Mouse (Mus musculus) bone marrow, adult 2 months (tissue): ENCODE data around the gene Plekha1. TPM values are rescaled to one million over a fixed set of nuclear protein-coding genes. Genes with fewer than 3 reads are reported as not detected.

Source experiments
- H3K27ac ChIP-seq: fragments of 200-500 bp; 2 replicates; pipeline ENCODE4 v1.5.1; 2012; ENCODE audit warnings: low read depth, mild to moderate bottlenecking, control low read depth, inconsistent platforms, low read length; ENCODE audit not compliant: control insufficient read depth, poor library complexity, insufficient read depth
- H3K4me1 ChIP-seq: fragments of 200-500 bp; 2 replicates; pipeline ENCODE4 v1.6.1; 2011; ENCODE audit warnings: low read length; ENCODE audit not compliant: control insufficient read depth, insufficient read depth
- H3K4me3 ChIP-seq: fragments of 200-500 bp; replicated peaks from 2 replicates; pipeline ENCODE3; 2011; ENCODE audit warnings: mild to moderate bottlenecking, low read depth, low read length, control low read depth; ENCODE audit not compliant: control insufficient read depth
- CTCF ChIP-seq: fragments of 200-500 bp; IDR thresholded peaks from 2 replicates; pipeline ENCODE4 v1.5.1; 2011; ENCODE audit warnings: low read length, control low read depth; ENCODE audit not compliant: control insufficient read depth, insufficient read depth
- POLR2A ChIP-seq: fragments of 200-500 bp; IDR thresholded peaks from 2 replicates; pipeline ENCODE4 v1.6.1; 2011; ENCODE audit warnings: low read depth, mild to moderate bottlenecking, control low read depth, low read length, borderline replicate concordance; ENCODE audit not compliant: control insufficient read depth
- WGBS: fragments of 180-500 bp; shearing (Covaris S2); methylation state at CpG from one replicate; pipeline ENCODE4 v1.1.7; 2018; 5-methylcytosine and 5-hydroxymethylcytosine counted together
- polyA plus RNA-seq: library from polyadenylated mRNA; stranded (reverse); fragments of >200 nt; gene quantifications from 2 replicates; pipeline ENCODE4 v1.2.4, GENCODE M21; 2011; ENCODE audit warnings: low replicate concordance; ENCODE audit not compliant: missing spikeins, insufficient read depth, insufficient read length

The Plekha1 gene
- polyA plus RNA-seq, 1 experiment, result 13.4 TPM

GRCm38 (mm10) chr7:130948563-130949208, 83.1 kb downstream of the Plekha1 start:
- TF ChIP-seq CTCF (no peak), POLR2A (no peak)
- WGBS, result 2% methylated on average over 5 of the region's 5 CpGs
- Histone ChIP-seq H3K4me3 (no peak overlapping the region), H3K27ac (no peak overlapping the region), H3K4me1 (no peaks in the 10 kb centered on the region)

DNA sequence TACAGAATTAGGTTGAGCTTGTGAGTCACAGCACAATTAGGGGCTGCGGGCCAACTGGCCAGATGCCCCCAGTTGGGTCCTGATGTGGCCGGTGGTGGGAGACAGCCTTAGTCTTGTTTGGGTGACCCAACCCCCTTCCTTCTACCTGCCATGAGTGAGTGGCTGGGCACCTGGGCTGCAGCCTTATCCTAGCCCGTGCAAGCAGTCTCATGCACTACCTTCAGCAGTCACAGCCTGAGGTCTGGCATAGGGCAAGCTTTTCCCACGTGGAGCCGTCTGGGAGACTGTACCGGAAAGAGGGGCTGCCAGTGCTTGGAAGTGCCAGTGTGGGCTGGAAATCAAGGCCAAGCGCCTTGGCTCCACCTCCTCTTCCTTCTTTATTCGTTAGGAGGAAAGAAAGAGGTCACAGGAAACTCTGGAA, 83.8 kb downstream of the Plekha1 start:
- no peaks in the 10 kb centered on the region for H3K4me1 ChIP-seq
- no peak overlapping the region for H3K27ac ChIP-seq
- no peak overlapping the region for H3K4me3 ChIP-seq
- TF ChIP-seq CTCF, result no peak
- no peak for TF ChIP-seq POLR2A
- 32% methylated on average over 8 of the region's 8 CpGs for WGBS

GRCm38 (mm10) chr7:130950482-130950881, 84.9 kb downstream of the Plekha1 start:
- H3K27ac ChIP-seq, result no peak overlapping the region
- 84% methylated on average over 7 of the region's 7 CpGs for WGBS
- H3K4me3 ChIP-seq, result no peak overlapping the region
- TF ChIP-seq POLR2A (no peak), CTCF (no peak)
- no peaks in the 10 kb centered on the region for H3K4me1 ChIP-seq

GRCm38 (mm10) chr7:130951004-130951403, 85.4 kb downstream of the Plekha1 start:
- 81% methylated on average over 5 of the region's 5 CpGs for WGBS
- H3K4me1 ChIP-seq, result no peaks in the 10 kb centered on the region

DNA sequence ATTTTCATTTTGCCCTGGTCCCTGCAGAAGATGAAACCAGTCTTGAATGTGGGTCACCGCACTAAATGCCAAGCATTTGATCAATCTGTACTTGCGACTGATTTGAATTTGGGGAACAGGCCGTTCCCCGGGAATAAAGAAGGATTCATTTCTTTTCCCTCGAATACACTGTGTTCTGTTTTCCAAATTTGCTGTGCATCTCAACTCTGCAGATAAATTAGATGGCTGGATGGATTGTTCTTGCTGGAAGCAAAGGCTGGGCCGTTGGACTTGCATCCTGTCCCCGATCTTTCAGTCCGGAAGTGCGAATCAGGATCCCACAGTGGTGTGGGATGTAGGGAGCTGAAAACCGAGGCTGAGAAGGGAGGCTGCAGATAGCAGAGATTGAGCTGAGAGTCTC, 87.8 kb downstream of the Plekha1 start:
- H3K27ac ChIP-seq, result no peak overlapping the region
- no peaks in the 10 kb centered on the region for H3K4me1 ChIP-seq
- no peak overlapping the region for H3K4me3 ChIP-seq
- WGBS, result 83% methylated on average over 10 of the region's 10 CpGs
- no peak for TF ChIP-seq POLR2A

More at GRCm38 (mm10) chr7:130951004-130951403, 85.4 kb downstream of the Plekha1 start:
- Histone ChIP-seq H3K4me3 (no peak overlapping the region), H3K27ac (no peak overlapping the region; the same call in 1 of the 2 replicates)
- TF ChIP-seq CTCF, result no peak
- no peak for TF ChIP-seq POLR2A

- no peak overlapping the region for H3K27ac ChIP-seq
- no peak overlapping the region for H3K4me3 ChIP-seq
- TF ChIP-seq CTCF (no peak), POLR2A (no peak)
- H3K4me1 ChIP-seq, result no peaks in the 10 kb centered on the region
- WGBS, result 80% methylated on average over 10 of the region's 10 CpGs
Observed at GRCm38 (mm10) chr7:130954177-130954601, 88.6 kb downstream of the Plekha1 start.

GRCm38 (mm10) chr7:130958551-130958950, 93.0 kb downstream of the Plekha1 start:
- no peak for TF ChIP-seq CTCF
- no peak for TF ChIP-seq POLR2A
- 87% methylated on average over 7 of the region's 7 CpGs for WGBS
- Histone ChIP-seq H3K27ac (no peak overlapping the region), H3K4me3 (no peak overlapping the region), H3K4me1 (no peaks in the 10 kb centered on the region)

DNA sequence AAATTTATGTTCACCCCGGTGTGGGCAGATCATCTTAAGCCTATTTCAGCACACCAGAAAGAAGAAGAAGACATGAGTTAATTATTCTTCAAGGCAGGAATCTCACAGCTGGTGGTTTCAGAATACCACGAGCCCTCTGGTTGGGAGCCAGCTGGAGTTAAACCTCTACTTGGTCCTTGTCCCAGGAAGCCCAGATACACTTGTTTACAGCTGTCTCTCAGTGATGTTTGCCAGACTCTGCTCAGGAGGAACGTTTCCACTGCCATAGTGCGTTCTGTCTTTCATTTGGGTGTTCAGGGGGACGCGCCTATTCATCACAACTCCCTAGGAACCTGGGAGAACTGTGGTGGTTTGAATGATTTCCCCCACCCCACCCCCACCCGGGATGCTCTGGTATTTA, 94.3 kb downstream of the Plekha1 start:
- TF ChIP-seq POLR2A, result no peak
- TF ChIP-seq CTCF, result no peak
- Histone ChIP-seq H3K4me1 (no peaks in the 10 kb centered on the region), H3K27ac (no peak overlapping the region), H3K4me3 (no peak overlapping the region)
- whole genome bisulfite sequencing, result 46% methylated on average over 7 of the region's 7 CpGs

DNA sequence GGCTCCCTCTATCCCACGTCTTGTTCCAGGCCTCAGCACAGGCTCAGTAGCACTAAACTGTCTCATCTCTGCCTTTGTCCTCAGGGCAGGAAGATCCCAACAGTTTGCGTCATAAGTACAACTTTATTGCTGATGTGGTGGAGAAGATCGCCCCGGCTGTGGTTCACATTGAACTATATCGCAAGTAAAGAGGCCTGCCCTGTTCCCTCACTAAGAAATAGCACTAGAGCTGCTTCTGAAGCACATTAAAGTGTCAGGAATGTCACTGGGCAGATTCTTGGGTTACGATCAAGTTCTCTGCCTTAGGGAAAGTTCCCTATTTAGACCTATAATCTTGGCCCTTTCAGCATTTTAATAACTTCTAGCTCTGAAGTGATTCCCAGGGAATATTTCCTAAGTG, 95.9 kb downstream of the Plekha1 start:
- TF ChIP-seq POLR2A (no peak), CTCF (no peak)
- 83% methylated on average over 6 of the region's 6 CpGs for WGBS
- no peaks in the 10 kb centered on the region; the same call in 1 of the 2 replicates for H3K4me1 ChIP-seq
- H3K27ac ChIP-seq, result no peak overlapping the region
- no peak overlapping the region for H3K4me3 ChIP-seq

Other genes starting within 250 kb of the Plekha1 start
- 1.4 TPM in 1 of 2 replicates, not detected in the other for gene Btbd16, start 91.7 kb upstream of the Plekha1 start, polyA plus RNA-seq
- 1.6 and 11.5 TPM in 2 replicates for gene Htra1, start 70.4 kb downstream of the Plekha1 start, polyA plus RNA-seq
- gene Dmbt1, start 166.3 kb downstream of the Plekha1 start, polyA plus RNA-seq, result not detected in 2 replicates